In the genomic region with DNA sequence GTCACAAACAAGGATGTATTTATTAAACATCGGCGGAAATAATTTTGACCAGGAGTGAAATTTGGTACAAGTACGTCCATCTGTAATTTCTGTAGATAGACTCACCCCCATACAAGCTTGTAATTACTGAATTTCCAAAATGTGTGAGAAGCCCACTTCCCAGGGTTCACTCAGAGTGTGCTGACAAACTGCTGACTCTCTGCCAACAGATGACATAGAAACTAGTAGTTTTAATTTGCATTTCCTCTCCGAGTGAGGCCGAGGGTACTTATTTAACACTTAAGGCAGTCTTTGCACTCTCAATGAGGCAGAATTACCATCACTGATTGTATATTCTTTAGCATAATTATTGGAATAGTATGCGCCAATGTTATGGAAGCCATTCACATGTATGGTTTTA, we compare ENCODE assay signal across 16 mouse cellular contexts. TPM values are rescaled to one million over a fixed set of nuclear protein-coding genes. Genes with fewer than 3 reads are reported as not detected.
DNase-seq lines count a peak whose midpoint lies in the region; ATAC-seq and TF ChIP-seq lines count a peak whose summit lies in the region.
"Had no signal": no experiment of that assay in that cellular context is flagged by ENCODE, and none has a peak within 500 bp of the region (broad histone marks: within the 10 kb centered on the region; RNA-seq: fewer than 3 reads in every experiment).

No protein-coding gene starts in this region.

- WGBS in forebrain, embryonic 14.5 days = 61% methylated on average over 6 of the region's 6 CpGs
- WGBS in forebrain, postnatal 0 days = 58% methylated on average over 6 of the region's 6 CpGs
- 44% methylated on average over 6 of the region's 6 CpGs for WGBS in forebrain, embryonic 16.5 days
- 81% methylated on average over 6 of the region's 6 CpGs for WGBS in forebrain, embryonic 12.5 days
- 95% methylated on average over 6 of the region's 6 CpGs for WGBS in limb, embryonic 10.5 days

- no peak for TF ChIP-seq CTCF in forebrain, postnatal 0 days (IDR thresholded peaks at IDR 0.05; ENCODE audit: low read depth)

- no peaks in the 10 kb centered on the region for H3K36me3 ChIP-seq in forebrain, embryonic 14.5 days (ENCODE audit: control insufficient read depth, insufficient read depth, low read length)
- H3K36me3 ChIP-seq in forebrain, postnatal 0 days (ENCODE audit: insufficient read depth) = no peaks in the 10 kb centered on the region
- no peaks in the 10 kb centered on the region for H3K36me3 ChIP-seq in forebrain, embryonic 16.5 days (ENCODE audit: control insufficient read depth, insufficient read depth)
- H3K36me3 ChIP-seq in forebrain, embryonic 12.5 days (replicated peaks) = no peaks in the 10 kb centered on the region
- H3K36me3 ChIP-seq in limb, embryonic 10.5 days = no peaks in the 10 kb centered on the region
- H3K36me3 ChIP-seq: embryonic facial prominence, embryonic 10.5 days; embryonic facial prominence, embryonic 12.5 days had no signal

- peak; percentile 80 for DNase-seq in forebrain, embryonic 14.5 days (ENCODE audit: low spot score)
- DNase-seq in forebrain, postnatal 0 days = no peak
- DNase-seq in limb, embryonic 10.5 days (ENCODE audit: low spot score) = peak; percentile 6
- no peak for DNase-seq in kidney, postnatal 14 days
- DNase-seq: adrenal gland, adult 2 months; adrenal gland, postnatal 10 days; adrenal gland, postnatal 25 days; cerebellum, adult 11-12 months; cerebellum, adult 2 months; cerebellum, adult 9-10 months; cerebellum, postnatal 10 days; cerebellum, postnatal 25 days had no signal

- no peak overlapping the region for H3K9ac ChIP-seq in forebrain, embryonic 14.5 days (ENCODE audit: low read length)
- H3K9ac ChIP-seq in forebrain, postnatal 0 days = no peak overlapping the region
- no peak overlapping the region for H3K9ac ChIP-seq in forebrain, embryonic 16.5 days (replicated peaks; ENCODE audit: low read depth, low read length)
- no peak overlapping the region for H3K9ac ChIP-seq in forebrain, embryonic 12.5 days
- H3K9ac ChIP-seq: embryonic facial prominence, embryonic 12.5 days had no signal

- H3K4me1 ChIP-seq in forebrain, embryonic 14.5 days (ENCODE audit: control insufficient read depth, insufficient read depth, low read length) = peaks cover 7% of the 10 kb centered on the region; the same call in 1 of the 2 replicates
- H3K4me1 ChIP-seq in forebrain, postnatal 0 days (ENCODE audit: insufficient read depth) = no peaks in the 10 kb centered on the region
- H3K4me1 ChIP-seq in forebrain, embryonic 16.5 days (replicated peaks; ENCODE audit: control insufficient read depth, insufficient read depth, low read length) = peaks cover 7% of the 10 kb centered on the region
- H3K4me1 ChIP-seq in forebrain, embryonic 12.5 days = peaks cover 9% of the 10 kb centered on the region
- H3K4me1 ChIP-seq in limb, embryonic 10.5 days = peaks cover 15% of the 10 kb centered on the region

- peak; percentile 63 for ATAC-seq in forebrain, embryonic 14.5 days
- ATAC-seq in forebrain, postnatal 0 days = no peak; the same call in 1 of the 2 replicates
- peak; percentile 75 for ATAC-seq in forebrain, embryonic 16.5 days
- ATAC-seq in forebrain, embryonic 12.5 days (ENCODE audit: low FRiP score) = no peak

- H3K4me2 ChIP-seq in forebrain, embryonic 14.5 days (ENCODE audit: low read length) = no peak overlapping the region
- no peak overlapping the region for H3K4me2 ChIP-seq in forebrain, postnatal 0 days (ENCODE audit: low read depth)
- no peak overlapping the region for H3K4me2 ChIP-seq in forebrain, embryonic 16.5 days (ENCODE audit: low read length)
- H3K4me2 ChIP-seq in forebrain, embryonic 12.5 days = no peak overlapping the region
- H3K4me2 ChIP-seq: embryonic facial prominence, embryonic 12.5 days had no signal

- H3K27me3 ChIP-seq in forebrain, embryonic 14.5 days (replicated peaks; ENCODE audit: control insufficient read depth, insufficient read depth, low read length) = no peaks in the 10 kb centered on the region
- no peaks in the 10 kb centered on the region for H3K27me3 ChIP-seq in forebrain, postnatal 0 days (ENCODE audit: insufficient read depth, low read length)
- H3K27me3 ChIP-seq in forebrain, embryonic 16.5 days (replicated peaks; ENCODE audit: control insufficient read depth, insufficient read depth, low read length) = no peaks in the 10 kb centered on the region
- H3K27me3 ChIP-seq in forebrain, embryonic 12.5 days = peaks cover 2% of the 10 kb centered on the region; the same call in 1 of the 2 replicates
- H3K27me3 ChIP-seq in limb, embryonic 10.5 days (ENCODE audit: low read depth, poor library complexity, severe bottlenecking) = no peaks in the 10 kb centered on the region
- H3K27me3 ChIP-seq: embryonic facial prominence, embryonic 12.5 days had no signal

- H3K27ac ChIP-seq in forebrain, embryonic 14.5 days (ENCODE audit: low read depth, low read length) = no peak overlapping the region
- H3K27ac ChIP-seq in forebrain, postnatal 0 days (ENCODE audit: low read depth, low read length) = no peak overlapping the region
- H3K27ac ChIP-seq in forebrain, embryonic 16.5 days (ENCODE audit: low read length) = no peak overlapping the region
- no peak overlapping the region for H3K27ac ChIP-seq in forebrain, embryonic 12.5 days
- no peak overlapping the region for H3K27ac ChIP-seq in limb, embryonic 10.5 days
- H3K27ac ChIP-seq: embryonic facial prominence, embryonic 10.5 days; embryonic facial prominence, embryonic 12.5 days had no signal

- H3K9me3 ChIP-seq in forebrain, embryonic 14.5 days (replicated peaks; ENCODE audit: control insufficient read depth, low read length) = no peaks in the 10 kb centered on the region
- no peaks in the 10 kb centered on the region for H3K9me3 ChIP-seq in forebrain, postnatal 0 days (ENCODE audit: low read length)
- H3K9me3 ChIP-seq in forebrain, embryonic 16.5 days (ENCODE audit: control insufficient read depth, low read length) = no peaks in the 10 kb centered on the region
- no peaks in the 10 kb centered on the region for H3K9me3 ChIP-seq in forebrain, embryonic 12.5 days
- no peaks in the 10 kb centered on the region for H3K9me3 ChIP-seq in limb, embryonic 10.5 days (replicated peaks)
- H3K9me3 ChIP-seq: embryonic facial prominence, embryonic 12.5 days had no signal

- H3K4me3 ChIP-seq in forebrain, embryonic 14.5 days (ENCODE audit: low read depth, low read length) = no peak overlapping the region
- no peak overlapping the region for H3K4me3 ChIP-seq in forebrain, postnatal 0 days (ENCODE audit: low read depth, low read length)
- H3K4me3 ChIP-seq in forebrain, embryonic 16.5 days (replicated peaks; ENCODE audit: low read length) = no peak overlapping the region
- H3K4me3 ChIP-seq in forebrain, embryonic 12.5 days (replicated peaks) = no peak overlapping the region
- no peak overlapping the region for H3K4me3 ChIP-seq in limb, embryonic 10.5 days
- H3K4me3 ChIP-seq: embryonic facial prominence, embryonic 10.5 days; embryonic facial prominence, embryonic 12.5 days had no signal

RNA-seq across cellular contexts. Expression of a gene that starts 12.2 kb away (rescaled TPM):
- 74.8 and 80.5 TPM in 2 replicates for polyA plus RNA-seq in forebrain, embryonic 14.5 days (2014; fragmentation: Nextera tagmentation; extraction: Ambion mirVana)
- 73.3 and 80.8 TPM in 2 replicates for total RNA-seq in forebrain, postnatal 0 days (2014; rRNA removed)
- polyA plus RNA-seq in forebrain, postnatal 0 days (2015; fragmentation: Nextera tagmentation; extraction: Ambion mirVana) = 44.6 and 53.5 TPM in 2 replicates
- 74.6 and 85.8 TPM in 2 replicates for polyA plus RNA-seq in forebrain, embryonic 16.5 days (2015; fragmentation: Nextera tagmentation; extraction: Ambion mirVana)
- 100 and 101 TPM in 2 replicates for polyA plus RNA-seq in forebrain, embryonic 12.5 days (2016; fragmentation: Nextera tagmentation; extraction: Ambion mirVana)
- polyA plus RNA-seq in limb, embryonic 10.5 days (2016; fragmentation: Nextera tagmentation; extraction: Ambion mirVana) = 102 and 105 TPM in 2 replicates

Comparison
In these comparisons a context has a peak if more than half of its experiments do, and no peak if none do; other contexts are left out.
1. ATAC-seq: peak in forebrain, embryonic 14.5 days (single experiment) and forebrain, embryonic 16.5 days (single experiment); none in forebrain, postnatal 0 days (single experiment) and forebrain, embryonic 12.5 days (single experiment).
2. DNase-seq: peak in forebrain, embryonic 14.5 days (single experiment) and limb, embryonic 10.5 days (single experiment); none in forebrain, postnatal 0 days (single experiment) and kidney, postnatal 14 days (single experiment).